Mouse (Mus musculus) kidney, adult 18-20 months (tissue): Measurements from ENCODE around the gene Rell1.

Source experiments
- DNase-seq: peaks from one replicate; pipeline ENCODE4 v3.0.0; 2021

Rell1 gene

DNA sequence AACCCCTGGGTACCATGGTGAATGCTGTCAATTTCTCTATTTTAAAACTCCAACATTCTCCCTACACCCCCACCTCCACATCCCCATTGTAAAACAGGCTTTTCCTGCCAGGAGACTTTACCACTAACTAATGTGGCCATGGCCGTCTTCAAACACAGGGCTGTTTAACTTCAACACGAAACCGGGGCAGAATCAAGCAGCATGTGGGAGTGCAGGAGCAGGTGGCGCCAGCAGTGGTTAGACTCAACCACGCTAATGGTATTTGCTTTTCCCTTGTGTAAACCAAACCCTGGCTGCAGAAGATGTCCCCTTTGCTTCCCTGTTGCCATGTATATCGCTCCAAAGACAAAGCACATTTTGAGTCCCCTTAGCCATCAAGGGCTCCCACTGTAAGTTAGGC, 76.8 kb downstream of the Rell1 start:
- no peak for DNase-seq

DNA sequence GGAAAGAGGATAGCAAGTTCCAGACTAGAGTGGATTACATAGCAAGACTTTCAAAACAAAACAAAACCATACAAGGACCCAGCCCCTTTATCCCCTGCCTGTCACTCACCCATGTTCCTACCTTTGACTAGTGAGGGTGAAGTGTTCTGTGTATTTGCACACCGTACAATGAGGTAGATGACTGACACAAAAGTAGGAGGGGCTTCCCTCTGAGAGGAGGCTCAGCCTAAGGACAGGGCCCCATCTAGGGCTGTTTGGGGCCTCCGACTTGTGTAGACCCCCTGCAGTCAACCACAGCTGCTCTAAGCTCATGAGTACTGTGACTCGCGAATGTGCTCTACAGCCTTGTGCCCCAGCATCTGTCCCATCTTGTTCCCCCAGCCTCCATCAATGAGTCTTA, 77.5 kb downstream of the Rell1 start:
- DNase-seq, result no peak

DNA sequence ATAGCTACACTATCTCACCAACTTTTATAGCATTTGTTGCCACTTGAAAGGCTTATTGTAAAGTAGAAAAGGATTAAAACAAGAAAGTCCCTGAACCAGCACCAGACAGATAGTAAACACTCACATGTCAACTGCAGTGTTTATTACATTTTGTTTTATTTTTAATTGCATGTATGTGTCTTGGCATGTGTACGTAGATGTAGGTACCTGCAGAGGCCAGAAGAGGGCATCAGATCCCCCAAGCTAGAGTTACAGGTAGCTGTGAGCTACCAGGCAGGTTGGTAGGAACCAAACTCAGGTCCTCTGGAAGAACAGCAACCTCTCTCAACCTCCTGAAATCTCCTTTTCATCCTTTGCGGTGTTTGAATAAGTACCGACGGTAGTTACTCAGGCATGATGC, 81.6 kb downstream of the Rell1 start:
- no peak for DNase-seq

DNA sequence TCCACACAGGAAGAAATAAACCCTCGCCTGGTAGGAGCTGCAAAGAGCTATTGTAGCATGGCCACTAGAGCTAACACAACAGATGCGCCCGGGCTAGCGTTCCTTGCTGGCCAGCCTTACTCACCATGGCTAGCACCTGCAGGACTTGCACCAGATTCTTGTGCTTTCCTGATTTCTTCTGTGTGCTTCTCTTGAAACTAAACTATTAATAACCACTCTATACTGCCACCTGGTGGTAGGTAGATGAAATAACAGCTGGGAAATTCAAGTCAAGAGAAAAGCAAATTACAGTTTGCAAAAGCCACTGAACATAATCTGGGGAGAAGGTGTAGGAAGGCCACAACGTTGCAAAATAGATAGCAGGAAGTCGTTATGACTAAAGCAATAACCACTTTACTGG, 82.0 kb downstream of the Rell1 start:
- peak; percentile 26 for DNase-seq

DNA sequence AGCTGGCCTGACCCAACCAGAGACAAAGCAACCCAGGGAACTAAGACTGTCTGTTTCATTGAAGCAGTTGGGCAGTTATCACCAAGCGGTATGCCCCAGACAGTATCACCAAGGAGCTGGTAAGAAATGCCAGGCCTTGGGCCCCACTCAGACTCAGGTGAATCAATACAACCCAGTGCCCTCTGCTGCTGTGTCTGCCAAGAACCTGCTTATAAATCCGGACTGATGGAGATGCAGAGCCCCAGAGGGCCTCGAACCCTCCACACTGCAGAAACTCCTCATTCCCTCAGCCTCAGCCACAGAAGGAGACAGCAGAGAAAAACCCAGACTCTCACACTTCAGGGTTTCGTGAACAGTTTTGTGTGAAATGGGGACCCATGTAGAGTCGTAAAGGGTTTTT, 82.4 kb downstream of the Rell1 start:
- no peak for DNase-seq

DNA sequence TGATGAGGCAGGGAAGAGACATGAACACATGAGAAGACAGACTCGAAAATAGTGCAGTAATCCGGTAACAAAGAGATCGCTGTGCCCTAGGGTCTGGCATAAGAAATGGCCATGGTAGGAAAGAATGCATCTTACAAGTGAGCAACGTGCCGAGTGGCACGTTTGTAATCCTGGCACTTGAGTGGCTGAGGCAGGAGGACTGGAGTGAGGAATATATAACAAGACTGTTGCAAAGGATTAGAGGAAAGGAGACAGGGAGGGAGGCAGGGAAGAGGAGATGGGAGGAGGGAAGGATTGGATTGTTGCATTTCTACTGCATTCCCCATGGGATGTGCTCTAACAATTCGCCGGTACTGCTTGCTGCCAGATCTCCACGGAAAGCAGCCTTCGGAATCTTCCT, 89.7 kb downstream of the Rell1 start:
- DNase-seq, result no peak

DNA sequence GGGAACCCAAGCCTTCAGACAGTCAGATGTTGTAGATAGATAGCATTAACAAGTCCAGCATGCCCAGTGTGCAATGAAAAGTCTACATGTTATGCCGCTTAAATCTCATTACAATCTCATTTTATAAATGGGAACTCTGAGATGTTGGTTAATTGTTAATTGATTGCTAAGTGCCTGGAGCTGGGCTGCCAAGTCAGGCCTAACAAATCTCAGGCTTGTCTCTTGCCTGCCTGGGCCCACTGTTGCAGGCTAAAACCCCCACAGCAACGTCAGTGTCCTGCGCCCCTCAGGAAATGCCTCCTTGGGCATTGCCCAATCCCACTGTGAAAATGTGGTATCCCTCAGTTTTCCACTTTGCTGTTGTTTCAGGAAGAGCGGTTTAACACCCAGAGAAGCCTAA, 92.6 kb downstream of the Rell1 start:
- peak; percentile 51 for DNase-seq

DNA sequence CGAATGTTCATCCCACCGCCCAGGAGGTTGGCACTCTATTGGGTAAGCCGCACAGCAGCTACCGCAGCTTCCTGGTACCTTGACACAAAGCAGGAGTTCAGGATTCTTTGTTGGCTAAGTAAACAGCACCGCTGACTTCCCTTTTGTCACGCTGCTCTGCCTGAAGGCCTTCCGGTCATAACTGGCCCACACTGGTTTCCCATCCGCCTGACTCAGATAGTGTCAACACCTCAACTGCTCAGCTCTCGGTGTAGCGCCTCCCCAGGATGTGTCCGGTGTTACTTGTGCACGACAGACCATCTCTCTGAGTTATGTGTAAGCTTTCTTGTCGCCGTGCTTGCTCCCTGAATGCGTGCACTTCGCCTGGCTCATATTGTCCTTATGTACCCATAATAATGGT, 93.8 kb downstream of the Rell1 start:
- DNase-seq, result peak; percentile 64

DNA sequence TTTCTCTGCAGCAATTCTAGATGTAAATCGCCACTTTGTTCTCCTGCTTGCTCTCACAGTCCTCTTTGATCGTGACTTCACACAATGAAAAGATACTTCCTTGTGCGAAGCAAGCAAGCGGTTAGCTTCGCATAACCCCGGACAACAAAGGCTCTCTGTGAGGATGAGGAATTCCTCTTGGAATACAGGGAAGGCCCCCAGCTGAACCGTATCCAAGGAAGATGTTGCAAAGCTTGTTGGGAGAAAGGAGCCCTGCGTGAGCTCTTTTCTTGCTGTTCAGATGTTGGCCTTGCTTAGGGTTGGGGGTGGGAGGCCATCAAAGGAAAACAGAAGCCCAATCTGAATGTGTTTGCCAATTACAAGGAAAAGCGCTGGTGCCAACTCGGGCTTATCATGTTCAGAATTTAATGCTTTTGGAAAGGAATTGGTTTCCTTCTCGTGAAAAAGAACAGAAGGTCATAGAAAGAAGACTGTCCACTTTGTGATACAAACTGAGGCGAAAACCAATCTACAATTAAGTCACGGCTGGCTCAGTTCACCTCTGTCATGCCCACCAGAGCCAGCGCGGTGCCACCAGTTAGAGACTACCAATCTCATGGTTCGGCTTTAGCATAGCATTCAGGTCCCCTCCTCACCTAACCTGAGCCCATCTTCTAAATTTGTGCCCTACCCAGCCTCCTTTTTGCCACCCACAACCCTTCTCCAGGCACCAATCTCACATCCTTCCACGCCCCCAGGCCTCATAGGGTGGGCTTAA, 96.3 kb downstream of the Rell1 start:
- DNase-seq, result no peak

DNA sequence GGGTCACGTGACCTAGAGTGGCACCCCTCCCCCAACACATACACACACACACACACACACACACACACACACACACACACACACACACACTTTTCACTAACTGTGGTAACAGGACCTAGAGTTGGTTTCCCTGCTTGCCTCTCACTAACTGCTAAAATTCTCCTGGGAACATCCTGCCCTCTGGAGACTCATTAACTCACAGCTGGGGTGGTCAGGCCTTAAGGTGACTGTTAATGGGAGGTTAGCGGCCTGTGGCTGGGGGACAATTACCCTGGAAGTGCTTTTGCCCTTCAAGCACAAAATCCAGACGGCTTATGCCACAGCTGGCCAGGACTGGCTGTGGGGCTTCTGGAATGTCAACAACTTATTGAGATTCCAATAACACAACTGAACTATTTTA, 101.3 kb downstream of the Rell1 start:
- peak; percentile 67 for DNase-seq

DNA sequence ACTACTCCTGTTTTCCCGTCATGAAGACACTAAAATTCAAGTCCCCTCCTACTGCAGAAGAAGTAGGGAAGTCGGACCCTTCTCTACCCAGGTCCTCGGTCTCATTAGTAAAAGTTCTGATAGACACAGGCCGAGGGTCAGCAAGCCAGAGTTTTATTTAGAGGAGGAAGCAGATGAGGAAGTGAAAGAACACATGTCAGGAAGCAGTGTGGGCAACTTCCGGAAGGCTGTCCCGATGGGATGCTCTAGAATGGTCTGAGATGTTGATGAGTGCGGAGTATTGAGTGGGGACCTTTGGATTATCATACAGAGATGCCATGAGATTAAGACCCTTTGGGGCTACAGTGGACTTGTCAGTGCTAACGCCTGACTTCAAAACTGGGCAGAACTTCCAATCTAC, 109.8 kb downstream of the Rell1 start:
- DNase-seq, result no peak
